Mouse (Mus musculus) gastrocnemius, adult 8-10 months (tissue): ENCODE results near the gene Nars2. TPM values are rescaled to one million over a fixed set of nuclear protein-coding genes. Genes with fewer than 3 reads are reported as not detected.

ENCODE experiments used
- DNase-seq, 2 experiments: peaks; one replicate each; pipeline ENCODE4 v3.0.0; 2022; ENCODE audit warnings: low spot score in 2 of 2
- total RNA-seq, 4 experiments: library from RNA; stranded (reverse); gene quantifications; 2 replicates each; pipeline ENCODE4 v1.2.4; 2022

The Nars2 gene
- total RNA-seq, 4 experiments from 2014 or later: 6.7 to 10.6 (median 8.0) TPM

- no peak for DNase-seq
These were observed 120.2 kb downstream of the Nars2 start for GRCm38 (mm10) chr7:97071512-97071911.

DNA sequence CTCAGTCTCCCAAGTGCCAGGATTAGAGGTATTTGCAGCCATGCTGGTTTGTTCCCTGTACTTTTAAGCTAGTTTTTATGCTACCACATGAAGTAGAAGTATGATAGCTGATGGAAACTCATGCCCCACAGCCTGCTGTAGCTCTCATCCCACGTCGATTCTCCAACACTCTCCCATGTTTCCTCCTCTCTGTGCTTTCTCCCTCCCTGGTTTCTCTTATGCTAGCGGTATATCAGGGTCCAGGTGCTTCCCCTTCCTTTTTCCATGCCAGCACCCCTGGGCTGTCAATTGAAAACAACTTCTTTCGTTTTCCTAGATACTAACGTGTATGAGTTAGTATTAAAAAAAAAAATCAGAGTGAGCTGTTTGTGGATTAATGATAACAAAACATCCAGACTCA, 120.8 kb downstream of the Nars2 start:
- DNase-seq: no peak

GRCm38 (mm10) chr7:97074974-97075373, 123.7 kb downstream of the Nars2 start:
- no peak for DNase-seq

DNA sequence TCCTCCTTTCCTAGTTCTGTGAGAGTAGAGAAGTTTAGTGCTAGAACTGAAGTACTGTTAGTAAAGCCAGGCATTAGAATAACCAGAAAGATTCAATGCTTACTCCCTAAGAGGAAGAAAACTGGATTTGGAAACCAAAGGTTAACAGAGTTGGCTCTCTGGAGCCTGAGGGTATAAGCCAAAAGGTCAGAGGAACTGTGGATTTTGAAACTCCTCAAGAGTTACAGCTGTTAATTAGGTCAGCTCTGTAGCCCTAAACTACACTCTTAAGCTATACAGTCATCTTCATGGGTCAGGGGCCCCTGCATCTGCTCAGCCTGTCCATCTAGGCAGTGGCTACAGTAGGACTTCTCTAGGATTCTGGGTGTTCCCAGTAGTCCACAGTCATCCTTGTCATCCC, 125.7 kb downstream of the Nars2 start:
- DNase-seq: no peak

DNA sequence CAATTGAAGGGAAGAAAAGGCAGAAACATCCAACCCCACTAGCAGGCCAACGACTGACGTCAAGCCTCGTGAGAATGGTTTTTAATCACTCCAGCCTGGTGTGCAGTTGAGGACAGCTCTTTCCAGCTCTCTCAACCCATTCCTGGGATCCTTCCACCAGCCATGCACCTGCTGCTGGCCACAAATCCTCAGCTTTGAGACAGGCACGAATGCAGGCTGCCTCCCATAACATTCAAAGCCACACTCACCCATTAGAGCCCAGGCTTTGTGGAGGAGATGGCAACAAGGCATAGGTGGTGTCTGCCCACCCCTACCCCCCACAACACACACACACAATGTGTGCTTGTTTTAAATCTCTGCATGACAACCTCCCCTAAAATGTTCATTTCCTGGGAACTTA, 127.4 kb downstream of the Nars2 start:
- DNase-seq: no peak

- peak; percentile 16 to 25 for DNase-seq
These were observed 127.8 kb downstream of the Nars2 start for GRCm38 (mm10) chr7:97079145-97079544.

DNA sequence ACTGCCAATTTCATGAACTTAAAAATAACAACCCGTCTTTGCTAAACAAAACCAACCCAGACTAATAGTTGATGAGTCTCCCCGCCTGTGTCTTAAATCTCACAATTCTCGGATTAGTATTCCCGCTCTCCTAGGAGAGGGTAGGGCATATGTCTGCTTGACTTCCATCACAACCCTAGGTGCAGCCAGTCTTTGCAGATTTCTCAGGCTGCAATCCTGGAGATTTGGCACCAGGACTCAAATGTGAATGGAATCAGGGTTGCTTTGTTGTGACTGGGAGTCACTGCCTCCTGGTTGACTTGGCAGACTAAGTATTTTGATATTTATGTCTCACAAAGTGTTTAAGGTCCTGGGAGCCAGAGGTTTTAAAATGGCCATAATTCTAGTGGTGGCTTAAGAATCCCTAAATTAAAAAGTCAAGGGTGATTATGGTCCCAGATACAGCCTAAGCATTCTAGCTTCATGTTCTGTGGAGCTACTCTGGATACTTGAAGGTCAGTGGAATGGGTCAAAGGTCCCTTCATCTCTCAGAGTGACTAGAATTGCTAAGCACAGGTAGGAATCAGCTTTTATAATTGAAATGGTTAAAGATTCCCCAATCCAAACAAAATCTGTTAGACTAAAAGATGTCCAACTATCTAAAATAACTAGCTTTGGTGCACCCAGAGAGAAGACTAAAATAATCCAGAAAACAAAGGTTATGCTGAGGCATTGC, 128.5 kb downstream of the Nars2 start:
- DNase-seq: no peak

GRCm38 (mm10) chr7:97080621-97081241, 129.4 kb downstream of the Nars2 start:
- no peak for DNase-seq

DNA sequence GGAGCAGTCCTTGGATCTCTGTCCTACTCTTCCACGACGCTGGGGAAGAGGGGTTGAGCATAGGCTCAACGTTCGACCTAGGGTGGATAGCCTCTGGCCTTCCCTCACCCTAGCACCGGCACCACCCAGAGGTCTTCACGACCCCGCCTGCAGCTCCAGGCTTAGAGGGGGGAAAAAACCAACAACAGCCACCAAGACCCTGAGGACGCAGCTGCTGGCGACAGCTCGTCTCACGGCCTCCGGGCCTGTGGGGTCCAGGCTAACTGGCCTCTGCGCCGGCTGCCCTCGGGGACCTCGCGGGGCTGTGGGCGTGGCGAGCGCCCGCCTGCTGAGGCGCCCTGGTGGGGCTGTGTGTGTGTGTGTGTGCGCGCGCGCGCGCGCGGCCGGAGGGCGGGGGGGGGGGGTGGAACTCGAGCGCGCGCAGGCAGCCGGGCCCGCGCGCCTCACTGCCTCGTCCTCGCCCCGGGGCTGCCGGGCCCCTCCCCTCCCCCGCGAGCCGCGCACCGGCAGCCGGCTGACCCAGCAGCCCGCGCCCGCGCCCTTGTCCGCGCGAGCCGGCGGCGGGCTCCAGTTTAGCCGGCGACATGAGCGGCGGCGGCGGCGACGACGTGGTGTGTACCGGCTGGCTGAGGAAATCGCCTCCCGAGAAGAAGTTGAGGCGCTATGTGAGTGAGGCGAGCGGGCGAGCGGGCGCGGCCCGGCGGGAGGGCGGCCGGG, 130.1 kb downstream of the Nars2 start, which contains the start of gene Gab2:
Gab2 (plus strand) TSS at position 345 of the 717 bp plus-strand sequence.
- peak; percentile 61 to 69 for DNase-seq

DNA sequence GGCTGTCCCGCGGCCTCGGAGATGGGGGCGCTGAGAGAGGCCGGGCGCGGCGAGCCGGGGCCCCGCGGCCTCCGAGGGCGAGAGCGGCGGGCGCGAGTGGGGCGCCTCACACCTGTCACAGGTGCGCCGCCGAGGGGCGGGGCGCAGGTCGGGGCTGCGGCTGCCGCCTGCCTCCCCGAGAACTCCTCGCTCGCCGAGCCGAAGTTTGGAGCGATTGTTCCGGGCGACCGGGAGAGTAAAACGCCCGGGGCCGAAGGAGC, 130.6 kb downstream of the Nars2 start:
- no peak for DNase-seq

GRCm38 (mm10) chr7:97082219-97083101, 131.2 kb downstream of the Nars2 start:
- DNase-seq: peak; percentile 40 to 52

DNA sequence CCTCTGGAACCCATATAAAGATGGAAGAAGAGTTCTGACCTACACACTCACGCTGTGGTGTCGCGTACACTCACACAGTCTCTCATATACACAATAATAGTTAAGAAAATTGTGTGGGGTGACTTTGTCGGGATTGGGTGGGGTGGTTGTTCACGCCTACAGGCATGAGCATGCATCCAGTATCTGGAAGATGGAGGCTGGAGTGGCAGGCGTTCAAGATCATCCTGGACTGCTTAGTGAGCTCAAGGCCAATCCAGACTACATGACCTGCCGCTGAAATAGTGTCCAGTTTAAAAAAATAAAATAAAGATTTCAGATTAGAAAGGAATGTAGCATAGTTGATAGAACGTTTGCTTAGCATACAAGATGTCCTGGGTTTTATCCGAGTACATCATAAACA, 132.3 kb downstream of the Nars2 start:
- no peak for DNase-seq

DNA sequence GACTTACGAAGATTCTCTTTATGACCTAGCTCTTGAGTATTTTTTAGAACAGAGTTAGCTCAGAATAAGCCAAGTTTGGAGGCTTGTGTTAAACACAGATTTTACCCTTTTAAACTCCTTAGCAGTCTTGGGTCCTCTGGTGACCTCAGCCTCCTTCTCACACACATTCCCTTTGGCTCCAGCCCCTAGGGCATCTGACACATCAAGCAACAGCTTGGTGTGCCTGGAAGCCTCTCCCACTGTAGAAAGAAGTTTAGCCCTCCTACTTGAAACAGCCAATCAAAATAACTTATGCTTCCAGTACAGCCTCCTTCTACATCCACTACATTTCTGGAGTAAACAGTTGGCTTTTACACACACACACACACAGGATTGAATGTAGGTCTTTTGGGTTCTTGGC, 132.9 kb downstream of the Nars2 start:
- DNase-seq: no peak

- DNase-seq: no peak
These were observed 134.0 kb downstream of the Nars2 start for GRCm38 (mm10) chr7:97085291-97085690.

DNA sequence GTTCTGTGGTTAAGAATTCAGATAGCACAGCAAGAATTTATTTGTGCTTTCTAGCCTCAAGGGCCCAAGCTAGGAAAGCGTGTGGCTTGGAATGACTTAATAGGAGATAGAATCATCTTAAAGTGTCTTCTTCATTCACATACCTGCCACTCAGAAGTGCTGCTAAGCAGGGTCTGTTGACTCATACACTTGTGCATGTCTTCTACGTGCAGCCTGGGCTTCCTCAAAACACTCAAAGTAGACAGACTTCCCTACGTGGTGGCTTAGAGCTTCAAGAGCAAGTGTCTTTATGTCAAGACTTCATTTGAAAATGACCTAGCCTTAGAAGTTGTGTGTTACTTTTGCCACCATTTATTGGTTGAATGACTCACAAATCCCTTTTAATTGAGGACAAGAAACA, 142.9 kb downstream of the Nars2 start:
- no peak for DNase-seq

GRCm38 (mm10) chr7:97108119-97108518, 156.8 kb downstream of the Nars2 start:
- no peak for DNase-seq

Other genes starting within 250 kb of the Nars2 start
- 1 to 10 TPM; 3.6 to 7.0 (median 5.3) TPM for gene Gab2, start 130.1 kb downstream of the Nars2 start, total RNA-seq